Mouse (Mus musculus): ENCODE measurements around the gene Sarm1.

The Sarm1 gene

DNA sequence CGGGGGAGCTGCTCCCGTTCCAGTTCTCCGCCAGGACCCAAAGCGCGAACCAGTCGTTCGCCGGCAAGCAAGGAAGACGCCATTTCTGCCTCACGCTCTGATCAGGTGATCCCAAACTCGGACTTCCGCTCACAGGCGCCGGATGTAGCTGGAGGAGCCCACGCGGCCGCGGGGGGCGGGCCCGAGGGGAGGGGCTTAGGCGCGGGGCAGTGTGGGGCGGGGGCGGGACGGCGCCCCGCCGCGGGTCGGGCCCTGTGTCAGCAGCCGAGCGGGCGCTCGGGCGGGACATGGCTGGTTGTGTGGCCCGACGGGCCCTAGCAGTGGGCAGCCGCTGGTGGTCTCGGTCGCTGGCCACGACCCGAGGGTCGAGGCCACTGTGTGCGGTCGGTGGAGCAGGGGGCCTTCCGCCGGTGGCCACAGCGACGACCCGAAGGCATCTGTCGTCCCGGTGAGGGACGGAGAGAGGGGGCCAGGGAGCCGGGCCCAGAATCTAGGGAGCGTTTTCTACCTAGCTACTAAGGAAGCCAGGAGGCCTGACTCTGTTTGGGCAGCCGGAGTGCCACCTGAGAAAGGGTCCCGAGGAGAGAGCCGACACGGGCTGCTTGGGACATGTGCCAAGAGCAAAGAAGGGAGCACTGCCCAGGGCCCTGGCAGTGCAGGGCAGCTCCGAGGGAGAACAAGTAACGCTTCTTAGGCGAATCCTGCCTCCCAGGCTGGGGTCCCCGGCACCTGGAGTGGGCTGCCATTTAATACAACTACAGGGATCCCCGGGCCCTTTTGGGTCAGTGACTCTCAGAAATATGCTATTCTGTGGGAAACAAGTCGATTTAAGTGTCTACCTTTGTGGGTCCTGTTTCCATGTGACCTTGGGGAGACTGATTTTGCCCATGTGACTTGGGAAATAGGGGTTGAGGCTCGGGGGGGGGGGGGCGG, 14.7 kb upstream of the Sarm1 start, which contains the start of the genes Tmem199 and Poldip2:
Gene Tmem199, minus strand, starts transcription at position 148 of the 933 bp plus-strand sequence.
Gene Poldip2, plus strand, starts transcription at position 169 of the 933 bp plus-strand sequence.
- peak; percentile 97 for DNase-seq (ENCODE audit: low read depth, low spot score)

DNA sequence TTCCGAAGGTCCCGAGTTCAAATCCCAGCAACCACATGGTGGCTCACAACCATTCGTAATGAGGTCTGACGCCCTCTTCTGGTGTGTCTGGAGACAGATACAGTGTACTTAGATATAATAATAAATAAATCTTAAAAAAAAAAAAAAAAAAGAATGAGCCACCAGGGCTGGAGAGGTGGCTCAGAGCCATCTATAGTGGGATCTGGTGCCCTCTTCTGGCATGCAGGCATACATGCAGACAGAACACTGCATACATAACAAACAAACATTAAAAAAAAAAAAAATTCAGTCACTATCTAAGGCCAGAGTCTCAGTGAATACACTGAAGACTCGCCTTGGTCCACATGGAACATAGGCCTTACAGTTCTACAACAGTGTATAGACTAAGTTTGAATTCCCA, 11.6 kb upstream of the Sarm1 start:
- peak; percentile 60 for DNase-seq (ENCODE audit: low read depth, low spot score)

DNA sequence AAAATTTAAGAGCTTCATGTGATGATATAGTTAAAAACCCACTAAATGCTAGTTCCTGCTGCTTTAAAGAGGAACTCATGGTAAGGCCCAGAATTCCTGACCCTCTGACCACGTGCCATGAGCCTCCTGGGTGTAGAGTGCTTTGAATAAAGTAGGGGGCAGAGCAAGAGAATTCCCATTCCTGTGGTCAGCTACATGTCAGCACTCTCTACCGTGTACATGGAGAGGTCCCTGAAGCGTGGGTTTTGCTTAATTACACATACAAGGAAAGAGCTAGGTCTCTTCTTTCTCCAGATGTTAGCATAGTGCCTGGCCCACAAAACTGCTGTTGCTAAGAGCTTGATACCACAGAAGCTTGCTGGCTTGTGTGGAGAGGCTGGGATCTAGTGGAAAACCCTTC, 7.9 kb upstream of the Sarm1 start:
- no peak for DNase-seq (ENCODE audit: low read depth, low spot score)

GRCm38 (mm10) chr11:78502909-78503650, 5.5 kb upstream of the Sarm1 start, which contains the start of gene Sebox:
Gene Sebox (plus strand): TSS chr11:78503447.
- no peak for DNase-seq (ENCODE audit: low read depth, low spot score)

GRCm38 (mm10) chr11:78501529-78501928, 4.0 kb upstream of the Sarm1 start:
- DNase-seq (ENCODE audit: low read depth, low spot score), result peak; percentile 54

- no peak for DNase-seq (ENCODE audit: low read depth, low spot score)
These were observed 3.2 kb upstream of the Sarm1 start for GRCm38 (mm10) chr11:78500623-78501202.

DNA sequence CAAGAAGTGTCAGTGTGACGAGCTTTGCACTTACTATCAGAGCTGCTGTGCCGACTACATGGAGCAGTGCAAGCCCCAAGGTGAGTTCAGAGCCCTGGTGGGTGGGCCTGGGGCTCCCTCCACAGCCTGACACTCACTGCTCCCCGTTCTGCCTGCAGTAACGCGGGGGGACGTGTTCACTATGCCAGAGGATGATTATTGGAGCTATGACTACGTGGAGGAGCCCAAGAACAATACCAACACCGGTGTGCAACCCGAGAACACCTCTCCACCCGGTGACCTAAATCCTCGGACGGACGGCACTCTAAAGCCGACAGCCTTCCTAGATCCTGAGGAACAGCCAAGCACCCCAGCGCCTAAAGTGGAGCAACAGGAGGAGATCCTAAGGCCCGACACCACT, 2.0 kb upstream of the Sarm1 start:
- DNase-seq (ENCODE audit: low read depth, low spot score), result no peak

DNA sequence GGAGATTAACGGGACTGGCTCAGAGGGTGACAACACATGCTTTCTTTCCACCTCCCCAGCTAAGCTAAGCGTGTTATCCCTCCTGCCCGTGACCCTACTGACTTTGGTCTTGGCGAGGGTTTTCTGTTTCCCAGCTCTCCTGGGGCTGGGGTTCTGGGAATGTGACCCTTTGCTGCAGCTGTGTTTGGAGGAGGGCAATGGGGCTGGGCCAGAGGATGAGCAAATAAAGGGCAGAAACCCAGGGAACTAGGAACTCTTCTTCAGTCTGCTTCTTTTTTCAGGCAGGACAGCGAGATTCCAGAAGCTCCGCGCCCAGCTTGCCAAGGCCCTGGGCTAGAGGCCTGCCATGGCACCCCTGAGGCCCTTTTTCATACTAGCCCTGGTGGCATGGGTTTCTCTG, 1.4 kb upstream of the Sarm1 start, which contains the start of gene Vtn:
Gene Vtn, plus strand, starts transcription at position 88 of the 400 bp plus-strand sequence.
- no peak for DNase-seq (ENCODE audit: low read depth, low spot score)

- DNase-seq (ENCODE audit: low read depth, low spot score), result peak; percentile 38
These were observed 448 bp downstream of the Sarm1 start for GRCm38 (mm10) chr11:78497071-78497541.

- peak; percentile 75 for DNase-seq (ENCODE audit: low read depth, low spot score)
These were observed 1.6 kb downstream of the Sarm1 start for GRCm38 (mm10) chr11:78495904-78496303.

DNA sequence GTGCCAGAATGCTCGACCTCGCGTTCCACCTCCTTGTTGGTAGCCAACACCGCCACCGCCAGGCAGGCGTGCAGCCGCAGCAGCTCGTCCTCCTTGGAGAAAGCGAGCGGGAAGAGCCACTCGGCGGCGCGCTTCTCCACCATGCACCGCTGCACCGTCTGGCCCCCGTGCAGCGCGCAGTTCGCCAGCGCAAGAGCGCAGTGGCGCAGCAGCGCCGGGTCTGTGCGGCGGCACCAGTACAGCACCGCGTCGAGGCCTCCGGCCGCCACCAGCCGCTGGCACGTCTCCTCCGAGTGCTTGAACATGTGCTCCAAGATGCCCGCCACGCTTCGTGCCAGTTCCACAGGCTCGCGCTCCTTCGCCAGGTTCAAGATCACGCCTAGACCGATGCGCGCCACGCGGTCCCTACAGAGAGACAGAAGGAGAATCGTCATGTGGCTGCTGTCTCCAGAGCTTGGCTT, 6.7 kb downstream of the Sarm1 start:
- peak; percentile 81 for DNase-seq (ENCODE audit: low read depth, low spot score)

DNA sequence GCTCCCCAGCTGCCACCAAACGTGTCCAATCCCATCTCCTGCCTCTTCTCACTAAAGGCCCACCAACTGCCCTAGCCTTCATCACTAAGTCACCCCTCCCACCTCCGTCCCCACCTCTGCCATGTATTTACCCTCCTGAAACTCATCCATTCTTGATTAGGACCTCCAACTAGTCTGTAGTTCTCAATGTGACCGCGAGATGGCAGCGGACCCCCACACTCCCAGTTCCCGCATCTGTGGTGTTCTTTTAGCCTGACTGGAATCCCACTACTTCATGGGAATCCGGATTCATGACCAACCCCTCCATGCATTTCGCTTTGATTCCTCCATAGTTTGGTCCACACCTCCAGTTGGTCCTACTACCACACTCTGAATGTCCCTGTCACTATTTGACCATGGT, 9.4 kb downstream of the Sarm1 start:
- DNase-seq (ENCODE audit: low read depth, low spot score), result peak; percentile 87

DNA sequence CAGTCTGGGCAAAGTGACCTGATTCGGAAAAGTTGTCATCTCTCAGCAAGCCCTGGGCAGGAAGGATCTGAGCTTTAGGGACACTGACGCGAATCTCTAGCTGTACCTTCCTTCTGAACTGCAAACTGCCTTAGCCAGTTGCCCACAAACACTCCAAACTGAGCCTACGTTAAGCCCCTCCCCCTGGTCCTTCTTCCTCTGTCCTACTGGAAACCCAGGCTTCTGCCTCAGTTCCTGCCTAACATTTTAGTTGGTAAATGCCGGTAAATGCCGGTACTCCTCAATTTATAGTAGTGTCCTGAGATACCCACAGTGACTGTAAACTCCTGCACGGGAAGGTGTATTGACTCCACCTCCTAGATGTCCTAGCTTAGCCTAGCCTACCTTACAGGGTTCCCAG, 13.9 kb downstream of the Sarm1 start:
- DNase-seq (ENCODE audit: low read depth, low spot score), result peak; percentile 60

DNA sequence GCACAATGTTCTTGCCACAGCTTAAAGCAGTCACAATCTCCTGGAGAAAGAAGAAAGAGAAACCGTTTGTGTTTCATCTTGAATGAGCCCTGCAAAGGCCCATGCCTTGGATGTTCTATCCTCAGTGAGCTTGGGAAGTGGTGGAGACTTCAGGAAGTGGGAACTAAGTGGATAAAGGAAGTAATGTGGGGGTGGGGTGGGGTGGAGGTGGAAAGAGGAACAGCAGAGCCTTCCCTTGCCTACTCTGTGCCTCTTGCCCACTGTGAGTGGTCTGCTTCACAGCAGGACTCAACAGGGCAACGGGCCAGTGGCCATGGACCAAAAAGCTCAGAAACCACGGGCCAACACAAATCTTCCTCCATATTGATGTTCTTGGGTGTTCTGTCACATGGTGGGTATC, 22.3 kb downstream of the Sarm1 start:
- DNase-seq (ENCODE audit: low read depth, low spot score), result no peak

GRCm38 (mm10) chr11:78471326-78472103, 26.0 kb downstream of the Sarm1 start:
- no peak for DNase-seq (ENCODE audit: low read depth, low spot score)

DNA sequence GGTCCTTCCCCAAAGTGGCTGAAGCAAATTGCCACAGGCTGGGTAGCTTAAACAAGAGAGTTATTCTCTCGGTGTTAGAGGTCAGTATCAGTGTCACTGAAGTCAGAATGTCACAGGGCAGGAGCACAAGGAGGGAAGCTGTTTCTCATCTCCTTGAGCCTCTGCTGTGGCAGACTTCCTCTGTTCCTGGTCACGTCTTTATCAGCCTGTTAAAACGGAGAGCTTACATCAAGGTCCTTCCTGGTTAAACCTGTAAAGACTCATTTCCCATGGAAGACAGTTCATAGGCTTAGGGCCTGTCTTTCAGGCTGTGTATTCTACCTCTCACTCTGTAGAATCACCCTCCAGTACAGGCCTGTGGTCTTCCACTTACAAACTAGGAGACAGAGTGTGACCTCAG, 29.6 kb downstream of the Sarm1 start:
- no peak for DNase-seq (ENCODE audit: low read depth, low spot score)

DNA sequence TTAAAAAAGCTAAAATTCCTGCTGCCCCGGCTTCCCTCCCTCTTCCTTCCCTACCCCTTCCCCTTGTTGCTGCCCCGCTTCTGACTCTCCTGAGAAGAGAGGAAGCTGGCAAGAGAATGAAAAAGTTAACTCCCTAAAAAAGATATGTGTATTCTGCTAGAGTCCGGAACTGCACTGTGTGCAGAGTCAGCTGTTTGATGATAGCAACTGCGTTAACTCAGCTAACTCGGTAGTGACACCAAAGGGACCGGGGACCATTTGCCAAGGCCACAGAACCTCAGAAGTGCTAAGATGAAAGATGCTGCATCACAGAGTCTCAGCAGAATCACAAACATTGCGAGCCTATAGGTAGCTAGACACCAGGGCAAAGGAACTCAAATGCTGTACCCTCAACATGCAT, 30.0 kb downstream of the Sarm1 start:
- DNase-seq (ENCODE audit: low read depth, low spot score), result no peak

DNA sequence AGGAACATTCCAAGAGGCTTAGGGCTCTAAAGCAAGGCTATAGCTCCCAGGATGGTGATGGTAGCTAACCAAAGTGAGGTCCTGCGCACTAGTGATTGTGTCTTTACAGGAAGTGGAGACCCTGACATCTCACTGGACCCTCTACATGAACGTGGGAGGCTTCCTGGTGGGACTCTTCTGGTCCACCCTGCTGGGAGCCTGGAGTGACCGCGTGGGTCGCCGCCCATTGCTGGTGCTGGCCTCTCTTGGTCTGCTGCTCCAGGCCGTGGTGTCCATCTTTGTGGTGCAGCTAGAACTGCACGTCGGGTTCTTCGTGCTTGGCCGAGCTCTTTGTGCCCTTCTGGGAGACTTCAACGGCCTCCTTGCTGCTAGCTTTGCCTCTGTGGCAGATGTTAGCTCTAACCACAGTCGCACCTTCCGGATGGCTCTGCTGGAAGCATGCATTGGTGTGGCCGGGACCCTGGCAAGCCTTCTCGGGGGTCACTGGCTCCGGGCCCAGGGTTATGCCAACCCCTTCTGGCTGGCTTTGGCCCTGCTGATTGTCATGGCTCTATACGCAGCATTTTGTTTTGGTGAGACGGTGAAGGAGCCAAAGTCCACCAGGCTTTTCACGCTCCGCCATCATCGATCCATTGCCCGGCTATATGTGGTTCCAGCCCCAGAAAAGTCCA, 31.2 kb downstream of the Sarm1 start:
- DNase-seq (ENCODE audit: low read depth, low spot score), result no peak

DNA sequence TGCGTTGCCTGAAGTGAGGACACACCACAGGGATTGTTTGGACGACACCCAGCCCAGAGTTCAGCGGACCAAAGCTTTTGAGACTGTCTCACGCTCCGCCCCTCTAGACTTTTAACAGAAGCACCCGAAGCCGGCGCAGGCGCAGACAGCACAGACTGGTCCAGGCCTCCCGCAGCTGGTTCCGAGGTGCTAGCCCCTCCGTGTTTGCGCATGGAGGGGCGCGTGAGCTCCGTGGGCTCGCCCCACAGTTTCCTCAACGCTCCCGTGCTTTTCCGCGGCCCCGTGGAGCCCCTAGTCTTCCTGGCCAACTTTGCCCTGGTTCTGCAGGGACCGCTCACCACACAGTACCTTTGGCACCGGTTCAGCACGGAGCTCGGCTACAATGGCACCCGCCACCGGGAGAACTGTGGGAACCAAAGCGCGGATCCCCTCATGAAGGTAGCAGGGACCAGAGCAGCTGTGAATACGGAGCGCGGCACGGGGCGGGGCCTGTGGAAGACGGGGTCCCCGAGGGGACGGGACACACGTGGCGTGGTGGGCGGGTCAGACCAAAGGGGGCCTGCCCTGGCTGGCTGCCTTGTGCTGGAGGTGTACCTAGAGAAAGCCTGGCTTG, 31.9 kb downstream of the Sarm1 start, which contains the start of gene Slc46a1:
Gene Slc46a1, plus strand, starts transcription at position 130 of the 613 bp plus-strand sequence.
- DNase-seq (ENCODE audit: low read depth, low spot score), result peak; percentile 93

- DNase-seq (ENCODE audit: low read depth, low spot score), result peak; percentile 12
These were observed 32.4 kb downstream of the Sarm1 start for GRCm38 (mm10) chr11:78465116-78465515.

Data from ZHBTc4 (cell line).